ENCODE assay signal across 8 mouse cellular contexts in the genomic region with DNA sequence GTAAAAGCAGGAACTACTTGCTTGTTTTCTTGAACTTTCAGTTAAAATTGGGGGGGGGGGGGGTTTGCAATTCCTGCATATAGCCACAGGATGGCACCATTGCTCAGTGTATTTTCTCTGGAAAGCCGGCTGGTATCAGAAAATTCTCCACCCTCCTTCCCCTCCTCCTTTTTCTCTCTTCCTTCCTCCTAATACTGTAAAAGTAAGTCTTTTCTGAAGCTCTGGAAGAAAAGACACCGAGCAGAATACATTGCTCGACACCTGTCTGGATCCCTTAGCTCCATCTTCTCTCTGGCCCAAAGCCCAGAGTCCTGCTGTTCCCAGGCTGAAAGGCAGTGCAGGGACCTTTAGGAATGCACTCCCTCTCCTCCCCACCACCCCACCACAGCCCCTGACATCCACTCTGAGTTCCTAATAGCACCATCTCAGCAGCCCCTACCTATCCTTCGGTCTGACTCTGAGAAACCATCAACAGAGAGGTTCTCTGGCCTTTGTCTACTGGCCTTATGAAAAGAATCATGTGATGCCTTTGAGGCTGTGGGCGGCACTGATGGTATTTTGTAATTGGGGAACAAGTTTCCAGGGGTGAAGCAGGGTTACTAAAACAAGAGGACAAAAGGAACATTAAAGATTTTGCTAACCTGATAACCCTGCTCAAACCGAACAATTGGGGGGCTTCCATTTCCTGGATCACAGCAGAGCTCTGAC.
A peak's percentile ranks its signal among the peaks of the same experiment; 100 is the strongest.
DNase-seq lines count a peak whose midpoint lies in the region; ATAC-seq and TF ChIP-seq lines count a peak whose summit lies in the region.

No protein-coding gene starts in this region.

- no peak for TF ChIP-seq POLR2A in thymus, adult 2 months (IDR thresholded peaks at IDR 0.05; ENCODE audit: control insufficient read depth, extremely low read depth, insufficient read depth, low read length, poor library complexity)
- TF ChIP-seq POLR2A in cortical plate, adult 2 months (IDR thresholded peaks at IDR 0.05; ENCODE audit: extremely low read depth, insufficient read depth, low read length): no peak

- H3K4me3 ChIP-seq in thymus, adult 2 months (ENCODE audit: control insufficient read depth, insufficient read depth, low read length): no peak overlapping the region
- H3K4me3 ChIP-seq in cortical plate, adult 2 months (ENCODE audit: insufficient read depth, low read length): no peak overlapping the region; the same call in 1 of the 2 replicates
- H3K4me3 ChIP-seq in heart, embryonic 14.5 days (ENCODE audit: control insufficient read depth in 1 of 2, insufficient read depth in 1 of 2, low read depth in 1 of 2, low read length in 2 of 2): no peak overlapping the region
- no peak overlapping the region for H3K4me3 ChIP-seq in limb, embryonic 12.5 days (replicated peaks)

- no peaks in the 10 kb centered on the region for H3K36me3 ChIP-seq in thymus, adult 2 months (ENCODE audit: control insufficient read depth, insufficient read depth, low read length)
- no peaks in the 10 kb centered on the region for H3K36me3 ChIP-seq in heart, embryonic 14.5 days (ENCODE audit: control insufficient read depth, insufficient read depth, low read length)
- H3K36me3 ChIP-seq in limb, embryonic 12.5 days: no peaks in the 10 kb centered on the region

- H3K4me1 ChIP-seq in thymus, adult 2 months (replicated peaks; ENCODE audit: control insufficient read depth, insufficient read depth, low read length): peaks cover 8% of the 10 kb centered on the region
- H3K4me1 ChIP-seq in cortical plate, adult 2 months (ENCODE audit: control insufficient read depth, insufficient read depth, low read length): peaks cover 8% of the 10 kb centered on the region; the same call in 1 of the 2 replicates
- H3K4me1 ChIP-seq in heart, embryonic 14.5 days (ENCODE audit: control insufficient read depth in 2 of 2, insufficient read depth in 2 of 2, low read length in 2 of 2): peaks cover 15 to 24% of the 10 kb centered on the region in 2 experiments
- H3K4me1 ChIP-seq in limb, embryonic 12.5 days (replicated peaks): peaks cover 9% of the 10 kb centered on the region

- no peak for TF ChIP-seq CTCF in thymus, adult 2 months (IDR thresholded peaks at IDR 0.05; ENCODE audit: borderline replicate concordance, control insufficient read depth, extremely low read depth, insufficient read depth, low read length, poor library complexity)
- peak; percentile 54 for TF ChIP-seq CTCF in cortical plate, adult 2 months (IDR thresholded peaks at IDR 0.05; ENCODE audit: extremely low read depth, insufficient read depth, low read length)

- H3K9ac ChIP-seq in heart, embryonic 14.5 days (ENCODE audit: low read length): peak overlapping the region; percentile 54; the same call in 1 of the 2 replicates
- no peak overlapping the region for H3K9ac ChIP-seq in limb, embryonic 12.5 days (replicated peaks)

- no peaks in the 10 kb centered on the region for H3K27me3 ChIP-seq in thymus, adult 2 months (ENCODE audit: control insufficient read depth, insufficient read depth, low read length)
- no peaks in the 10 kb centered on the region for H3K27me3 ChIP-seq in heart, embryonic 14.5 days (ENCODE audit: control insufficient read depth, insufficient read depth, low read length)
- no peaks in the 10 kb centered on the region for H3K27me3 ChIP-seq in limb, embryonic 12.5 days

- H3K9me3 ChIP-seq in heart, embryonic 14.5 days (ENCODE audit: control insufficient read depth, low read length): no peaks in the 10 kb centered on the region
- H3K9me3 ChIP-seq in limb, embryonic 12.5 days: no peaks in the 10 kb centered on the region

- H3K4me2 ChIP-seq in heart, embryonic 14.5 days (ENCODE audit: low read length): peak overlapping the region; percentile 50
- H3K4me2 ChIP-seq in limb, embryonic 12.5 days: no peak overlapping the region; the same call in 1 of the 2 replicates

- no peak for ATAC-seq in heart, embryonic 14.5 days (ENCODE audit: insufficient number of reproducible peaks, insufficient read depth, low FRiP score, low read depth)
- 0 out of 2 replicates have a peak, but pooled peaks have one; percentile 10 for ATAC-seq in limb, embryonic 12.5 days (ENCODE audit: insufficient number of reproducible peaks, insufficient read depth, low FRiP score, low TSS enrichment, low read depth)

- peak; percentile 18 for DNase-seq in thymus, adult 2 months
- no peak for DNase-seq in thymus, adult 18-20 months
- DNase-seq in neural tube, embryonic 10.5 days (ENCODE audit: extremely low spot score, low spot score): peak; percentile 68
- no peak for DNase-seq in spleen, adult 18-20 months
- no peak for DNase-seq in urinary bladder, adult 2 months (ENCODE audit: low spot score)

- peak overlapping the region; percentile 31; the same call in 1 of the 2 replicates for H3K27ac ChIP-seq in thymus, adult 2 months (ENCODE audit: control insufficient read depth, insufficient read depth, low read length)
- H3K27ac ChIP-seq in cortical plate, adult 2 months (ENCODE audit: insufficient read depth, low read length): peak overlapping the region; percentile 79; the same call in 1 of the 2 replicates
- 0 out of 4 replicates have a peak overlapping the region, but pooled peaks of 1 of the 2 experiments have one; percentile 11 for H3K27ac ChIP-seq in heart, embryonic 14.5 days (replicated peaks in 1 of 2; ENCODE audit: control insufficient read depth in 1 of 2, insufficient read depth in 1 of 2, low read depth in 2 of 2, low read length in 2 of 2)
- H3K27ac ChIP-seq in limb, embryonic 12.5 days: no peak overlapping the region

- WGBS in thymus, adult 2 months: 17% methylated on average over 6 of the region's 6 CpGs
- WGBS in heart, embryonic 14.5 days: 26% methylated on average over 6 of the region's 6 CpGs
- 27% methylated on average over 6 of the region's 6 CpGs for WGBS in limb, embryonic 12.5 days

Comparison
In these comparisons a context has a peak if more than half of its experiments do, and no peak if none do; other contexts are left out.
1. DNase-seq: peak in thymus, adult 2 months (single experiment) and neural tube, embryonic 10.5 days (single experiment); none in thymus, adult 18-20 months (0 of 2), spleen, adult 18-20 months (0 of 2) and urinary bladder, adult 2 months (single experiment).